Mouse (Mus musculus) kidney, adult 11 months (tissue): ENCODE data around the gene Zswim4.

Experiments used
- DNase-seq: peaks from one replicate; pipeline ENCODE4 v3.0.0; 2022

Zswim4 gene

GRCm38 (mm10) chr8:84180530-84181190, 56.2 kb downstream of the Zswim4 start:
- no peak for DNase-seq

GRCm38 (mm10) chr8:84179946-84180345, 56.9 kb downstream of the Zswim4 start:
- DNase-seq, result no peak

- DNase-seq, result no peak
Observed at GRCm38 (mm10) chr8:84178592-84178991, 58.3 kb downstream of the Zswim4 start.

GRCm38 (mm10) chr8:84177405-84177804, 59.5 kb downstream of the Zswim4 start:
- no peak for DNase-seq

GRCm38 (mm10) chr8:84176560-84176959, 60.3 kb downstream of the Zswim4 start:
- no peak for DNase-seq

GRCm38 (mm10) chr8:84173861-84174260, 63.0 kb downstream of the Zswim4 start:
- DNase-seq, result no peak

- DNase-seq, result no peak
Observed at GRCm38 (mm10) chr8:84170096-84170495, 66.8 kb downstream of the Zswim4 start.

- no peak for DNase-seq
Observed at GRCm38 (mm10) chr8:84167696-84168095, 69.2 kb downstream of the Zswim4 start.
